Mouse (Mus musculus): ENCODE measurements around the gene Akap6. TPM values are rescaled to one million over a fixed set of nuclear protein-coding genes. Genes with fewer than 3 reads are reported as not detected.

The Akap6 gene
- polyA plus RNA-seq, 1 experiment from 2014 or later: 14.4 TPM

GRCm38 (mm10) chr12:52700697-52701191 lies 1.6 kb downstream of the Akap6 start:
- Histone ChIP-seq H3K36me3 (ENCODE audit: control insufficient read depth, insufficient read depth, low read length) (no peaks in the 10 kb centered on the region), H3K9me3 (ENCODE audit: control insufficient read depth, low read length) (no peaks in the 10 kb centered on the region), H3K4me3 (ENCODE audit: control insufficient read depth in 1 of 2, insufficient read depth in 1 of 2, low read depth in 1 of 2, low read length in 2 of 2) (peak overlapping the region; percentile 3 to 14; a peak in 1 of 4 replicates), H3K27me3 (ENCODE audit: control insufficient read depth, insufficient read depth, low read length) (no peaks in the 10 kb centered on the region), H3K27ac (replicated peaks in 1 of 2; ENCODE audit: control insufficient read depth in 1 of 2, insufficient read depth in 1 of 2, low read depth in 2 of 2, low read length in 2 of 2) (no peak overlapping the region), H3K4me1 (ENCODE audit: control insufficient read depth in 2 of 2, insufficient read depth in 2 of 2, low read length in 2 of 2) (peaks cover 0 to 3% of the 10 kb centered on the region in 2 experiments; a peak in 1 of 4 replicates), H3K9ac (ENCODE audit: low read length) (no peak overlapping the region; the same call in 1 of the 2 replicates), H3K4me2 (ENCODE audit: low read length) (peak overlapping the region; percentile 60)
- WGBS: 51% methylated on average over 15 of the region's 15 CpGs
- no peak for ATAC-seq (ENCODE audit: insufficient number of reproducible peaks, insufficient read depth, low FRiP score, low read depth)

- Histone ChIP-seq H3K9ac (ENCODE audit: low read length) (peak overlapping the region; percentile 21; the same call in 1 of the 2 replicates), H3K9me3 (ENCODE audit: control insufficient read depth, low read length) (no peaks in the 10 kb centered on the region), H3K27me3 (ENCODE audit: control insufficient read depth, insufficient read depth, low read length) (no peaks in the 10 kb centered on the region), H3K27ac (replicated peaks in 1 of 2; ENCODE audit: control insufficient read depth in 1 of 2, insufficient read depth in 1 of 2, low read depth in 2 of 2, low read length in 2 of 2) (no peak overlapping the region; a peak in 1 of 4 replicates), H3K4me1 (ENCODE audit: control insufficient read depth in 2 of 2, insufficient read depth in 2 of 2, low read length in 2 of 2) (peaks cover 0 to 3% of the 10 kb centered on the region in 2 experiments; a peak in 1 of 4 replicates), H3K4me2 (ENCODE audit: low read length) (peak overlapping the region; percentile 60), H3K4me3 (ENCODE audit: control insufficient read depth in 1 of 2, insufficient read depth in 1 of 2, low read depth in 1 of 2, low read length in 2 of 2) (peak overlapping the region; percentile 8 to 14; a peak in 1 of 4 replicates), H3K36me3 (ENCODE audit: control insufficient read depth, insufficient read depth, low read length) (no peaks in the 10 kb centered on the region)
- WGBS: 31% methylated on average over 9 of the region's 9 CpGs
- ATAC-seq (ENCODE audit: insufficient number of reproducible peaks, insufficient read depth, low FRiP score, low read depth): no peak
These were observed 2.0 kb downstream of the Akap6 start for GRCm38 (mm10) chr12:52701201-52701641.

GRCm38 (mm10) chr12:52702368-52702967 lies 3.3 kb downstream of the Akap6 start:
- H3K27me3 ChIP-seq (ENCODE audit: control insufficient read depth, insufficient read depth, low read length): no peaks in the 10 kb centered on the region
- no peaks in the 10 kb centered on the region for H3K9me3 ChIP-seq (ENCODE audit: control insufficient read depth, low read length)
- H3K36me3 ChIP-seq (ENCODE audit: control insufficient read depth, insufficient read depth, low read length): no peaks in the 10 kb centered on the region
- ATAC-seq (ENCODE audit: insufficient number of reproducible peaks, insufficient read depth, low FRiP score, low read depth): no peak
- H3K4me3 ChIP-seq (ENCODE audit: control insufficient read depth in 1 of 2, insufficient read depth in 1 of 2, low read depth in 1 of 2, low read length in 2 of 2): no peak overlapping the region
- H3K4me1 ChIP-seq (ENCODE audit: control insufficient read depth in 2 of 2, insufficient read depth in 2 of 2, low read length in 2 of 2): peaks cover 0 to 3% of the 10 kb centered on the region in 2 experiments; a peak in 1 of 4 replicates
- no peak overlapping the region for H3K27ac ChIP-seq (replicated peaks in 1 of 2; ENCODE audit: control insufficient read depth in 1 of 2, insufficient read depth in 1 of 2, low read depth in 2 of 2, low read length in 2 of 2)
- no peak overlapping the region for H3K4me2 ChIP-seq (ENCODE audit: low read length)
- H3K9ac ChIP-seq (ENCODE audit: low read length): no peak overlapping the region
- 71% methylated on average over 12 of the region's 12 CpGs for WGBS

GRCm38 (mm10) chr12:52704081-52704480 lies 4.9 kb downstream of the Akap6 start:
- no peak overlapping the region for H3K27ac ChIP-seq (replicated peaks in 1 of 2; ENCODE audit: control insufficient read depth in 1 of 2, insufficient read depth in 1 of 2, low read depth in 2 of 2, low read length in 2 of 2)
- no peak overlapping the region for H3K4me2 ChIP-seq (ENCODE audit: low read length)
- H3K27me3 ChIP-seq (ENCODE audit: control insufficient read depth, insufficient read depth, low read length): no peaks in the 10 kb centered on the region
- ATAC-seq (ENCODE audit: insufficient number of reproducible peaks, insufficient read depth, low FRiP score, low read depth): no peak
- H3K4me1 ChIP-seq (ENCODE audit: control insufficient read depth in 2 of 2, insufficient read depth in 2 of 2, low read length in 2 of 2): peaks cover 0 to 3% of the 10 kb centered on the region in 2 experiments; a peak in 1 of 4 replicates
- no peak overlapping the region for H3K9ac ChIP-seq (ENCODE audit: low read length)
- WGBS: 63% methylated on average over 4 of the region's 4 CpGs
- H3K4me3 ChIP-seq (ENCODE audit: control insufficient read depth in 1 of 2, insufficient read depth in 1 of 2, low read depth in 1 of 2, low read length in 2 of 2): no peak overlapping the region
- no peaks in the 10 kb centered on the region for H3K36me3 ChIP-seq (ENCODE audit: control insufficient read depth, insufficient read depth, low read length)
- no peaks in the 10 kb centered on the region for H3K9me3 ChIP-seq (ENCODE audit: control insufficient read depth, low read length)

- no peak for ATAC-seq (ENCODE audit: insufficient number of reproducible peaks, insufficient read depth, low FRiP score, low read depth)
- no peak overlapping the region for H3K27ac ChIP-seq (replicated peaks in 1 of 2; ENCODE audit: control insufficient read depth in 1 of 2, insufficient read depth in 1 of 2, low read depth in 2 of 2, low read length in 2 of 2)
- 76% methylated on average over 3 of the region's 3 CpGs for WGBS
These were observed 5.6 kb downstream of the Akap6 start for GRCm38 (mm10) chr12:52704810-52705209.

GRCm38 (mm10) chr12:52711382-52711781 lies 12.2 kb downstream of the Akap6 start:
- Histone ChIP-seq H3K4me1 (ENCODE audit: control insufficient read depth in 2 of 2, insufficient read depth in 2 of 2, low read length in 2 of 2) (peaks cover 0 to 5% of the 10 kb centered on the region in 2 experiments; a peak in 1 of 4 replicates), H3K4me3 (ENCODE audit: control insufficient read depth in 1 of 2, insufficient read depth in 1 of 2, low read depth in 1 of 2, low read length in 2 of 2) (no peak overlapping the region), H3K9ac (ENCODE audit: low read length) (no peak overlapping the region), H3K9me3 (ENCODE audit: control insufficient read depth, low read length) (no peaks in the 10 kb centered on the region), H3K36me3 (ENCODE audit: control insufficient read depth, insufficient read depth, low read length) (no peaks in the 10 kb centered on the region), H3K27ac (replicated peaks in 1 of 2; ENCODE audit: control insufficient read depth in 1 of 2, insufficient read depth in 1 of 2, low read depth in 2 of 2, low read length in 2 of 2) (no peak overlapping the region), H3K4me2 (ENCODE audit: low read length) (no peak overlapping the region), H3K27me3 (ENCODE audit: control insufficient read depth, insufficient read depth, low read length) (no peaks in the 10 kb centered on the region)
- ATAC-seq (ENCODE audit: insufficient number of reproducible peaks, insufficient read depth, low FRiP score, low read depth): no peak
- WGBS: 85% methylated on average over 3 of the region's 3 CpGs

More at GRCm38 (mm10) chr12:52704810-52705209, 5.6 kb downstream of the Akap6 start:
- no peak overlapping the region for H3K9ac ChIP-seq (ENCODE audit: low read length)
- no peak overlapping the region for H3K4me2 ChIP-seq (ENCODE audit: low read length)
- H3K36me3 ChIP-seq (ENCODE audit: control insufficient read depth, insufficient read depth, low read length): no peaks in the 10 kb centered on the region
- no peaks in the 10 kb centered on the region for H3K9me3 ChIP-seq (ENCODE audit: control insufficient read depth, low read length)
- H3K27me3 ChIP-seq (ENCODE audit: control insufficient read depth, insufficient read depth, low read length): no peaks in the 10 kb centered on the region
- H3K4me3 ChIP-seq (ENCODE audit: control insufficient read depth in 1 of 2, insufficient read depth in 1 of 2, low read depth in 1 of 2, low read length in 2 of 2): no peak overlapping the region
- peaks cover 0 to 3% of the 10 kb centered on the region in 2 experiments; a peak in 1 of 4 replicates for H3K4me1 ChIP-seq (ENCODE audit: control insufficient read depth in 2 of 2, insufficient read depth in 2 of 2, low read length in 2 of 2)

- no peak overlapping the region for H3K4me2 ChIP-seq (ENCODE audit: low read length)
- H3K4me3 ChIP-seq (ENCODE audit: control insufficient read depth in 1 of 2, insufficient read depth in 1 of 2, low read depth in 1 of 2, low read length in 2 of 2): no peak overlapping the region
- ATAC-seq (ENCODE audit: insufficient number of reproducible peaks, insufficient read depth, low FRiP score, low read depth): no peak
- no peak overlapping the region for H3K9ac ChIP-seq (ENCODE audit: low read length)
- H3K4me1 ChIP-seq (ENCODE audit: control insufficient read depth in 2 of 2, insufficient read depth in 2 of 2, low read length in 2 of 2): peaks cover 0 to 5% of the 10 kb centered on the region in 2 experiments; a peak in 1 of 4 replicates
- H3K9me3 ChIP-seq (ENCODE audit: control insufficient read depth, low read length): no peaks in the 10 kb centered on the region
- no peaks in the 10 kb centered on the region for H3K27me3 ChIP-seq (ENCODE audit: control insufficient read depth, insufficient read depth, low read length)
- no peaks in the 10 kb centered on the region for H3K36me3 ChIP-seq (ENCODE audit: control insufficient read depth, insufficient read depth, low read length)
- no peak overlapping the region for H3K27ac ChIP-seq (replicated peaks in 1 of 2; ENCODE audit: control insufficient read depth in 1 of 2, insufficient read depth in 1 of 2, low read depth in 2 of 2, low read length in 2 of 2)
- WGBS: 60% methylated on average over 7 of the region's 7 CpGs
These were observed 12.9 kb downstream of the Akap6 start for GRCm38 (mm10) chr12:52711857-52712640.
